Mouse (Mus musculus) midbrain, embryonic 13.5 days (tissue): ENCODE measurements around the gene Tmc2. TPM values are rescaled to one million over a fixed set of nuclear protein-coding genes. Genes with fewer than 3 reads are reported as not detected.
A peak's percentile ranks its signal among the peaks of the same experiment; 100 is the strongest.

Experiments
- ATAC-seq: fragments of 200-750 bp; cut with Nextera tagmentation; 2 replicates; pipeline ENCODE4 v1.8.0; 2017; ENCODE audit warnings: mild to moderate bottlenecking, moderate TSS enrichment, moderate library complexity
- H3K27ac ChIP-seq: fragments of 300-500 bp; sonication (generic); 2 replicates; pipeline ENCODE4 v1.5.1; 2015; ENCODE audit warnings: inconsistent platforms, mild to moderate bottlenecking, moderate library complexity
- H3K27me3 ChIP-seq: fragments of 300-500 bp; sonication (generic); 2 replicates; pipeline ENCODE4 v1.6.1; 2015; ENCODE audit warnings: mild to moderate bottlenecking, inconsistent platforms
- H3K36me3 ChIP-seq: fragments of 300-500 bp; sonication (generic); 2 replicates; pipeline ENCODE4 v1.6.1; 2015; ENCODE audit warnings: mild to moderate bottlenecking, inconsistent platforms
- H3K4me1 ChIP-seq: fragments of 300-500 bp; sonication (generic); replicated peaks from 2 replicates; pipeline ENCODE4 v1.6.1; 2015; ENCODE audit warnings: inconsistent platforms
- H3K4me2 ChIP-seq: fragments of 300-500 bp; sonication (generic); replicated peaks from 2 replicates; pipeline ENCODE4 v1.6.1; 2015; ENCODE audit warnings: moderate library complexity, mild to moderate bottlenecking, inconsistent platforms
- H3K4me3 ChIP-seq: fragments of 300-500 bp; sonication (generic); replicated peaks from 2 replicates; pipeline ENCODE4 v1.5.1; 2015; ENCODE audit warnings: mild to moderate bottlenecking, inconsistent platforms
- H3K9ac ChIP-seq: fragments of 300-500 bp; sonication (generic); replicated peaks from 2 replicates; pipeline ENCODE4 v1.6.1; 2015; ENCODE audit warnings: mild to moderate bottlenecking, inconsistent platforms
- H3K9me3 ChIP-seq: fragments of 300-500 bp; sonication (generic); 2 replicates; pipeline ENCODE4 v1.6.1; 2016; ENCODE audit warnings: mild to moderate bottlenecking, inconsistent platforms
- WGBS: fragments of 180-500 bp; shearing (Covaris S2); methylation state at CpG from one replicate; pipeline ENCODE4 v1.1.7; 2015; 5-methylcytosine and 5-hydroxymethylcytosine counted together
- polyA plus RNA-seq: library from polyadenylated mRNA; unstranded; fragments of >200 nt; fragmentation: Nextera tagmentation; extraction: Ambion mirVana; gene quantifications from 2 replicates; pipeline ENCODE4 v1.2.1, GENCODE M21; 2015

Gene Tmc2
- polyA plus RNA-seq, 1 experiment from 2014 or later: not detected

- H3K27ac ChIP-seq: no peak overlapping the region
- no peaks in the 10 kb centered on the region for H3K36me3 ChIP-seq
- 93% methylated on average over 2 of the region's 2 CpGs for WGBS
- no peaks in the 10 kb centered on the region for H3K9me3 ChIP-seq
- no peak for ATAC-seq
- no peak overlapping the region for H3K4me2 ChIP-seq
- no peaks in the 10 kb centered on the region for H3K27me3 ChIP-seq
- no peak overlapping the region for H3K4me3 ChIP-seq
- H3K9ac ChIP-seq: no peak overlapping the region
- no peaks in the 10 kb centered on the region for H3K4me1 ChIP-seq
These were observed 67.4 kb downstream of the Tmc2 start for GRCm38 (mm10) chr2:130262398-130262797.

DNA sequence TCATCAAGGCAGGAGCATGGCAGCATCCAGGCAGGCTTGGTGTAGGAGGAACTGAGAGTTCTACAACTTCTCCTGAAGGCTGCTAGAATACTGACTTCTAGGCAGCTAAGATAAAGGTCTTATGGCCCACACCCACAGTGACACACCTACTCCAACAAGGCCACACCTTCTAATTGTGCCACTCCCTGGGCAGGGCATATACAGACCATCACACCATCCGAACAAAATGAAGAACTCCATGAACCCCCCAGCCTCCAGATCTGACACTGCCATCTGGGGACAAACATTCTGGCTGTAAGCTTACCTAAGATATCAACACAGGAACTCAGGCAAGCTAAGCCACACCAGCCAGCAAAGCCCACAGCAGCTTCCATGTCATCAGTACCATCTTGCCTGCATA, 70.5 kb downstream of the Tmc2 start:
- Histone ChIP-seq H3K4me3 (no peak overlapping the region), H3K4me1 (no peaks in the 10 kb centered on the region), H3K27ac (no peak overlapping the region), H3K9me3 (no peaks in the 10 kb centered on the region), H3K27me3 (no peaks in the 10 kb centered on the region), H3K4me2 (no peak overlapping the region), H3K36me3 (no peaks in the 10 kb centered on the region), H3K9ac (no peak overlapping the region)
- no peak for ATAC-seq
- WGBS: 90% methylated on average over 1 of the region's 1 CpGs

DNA sequence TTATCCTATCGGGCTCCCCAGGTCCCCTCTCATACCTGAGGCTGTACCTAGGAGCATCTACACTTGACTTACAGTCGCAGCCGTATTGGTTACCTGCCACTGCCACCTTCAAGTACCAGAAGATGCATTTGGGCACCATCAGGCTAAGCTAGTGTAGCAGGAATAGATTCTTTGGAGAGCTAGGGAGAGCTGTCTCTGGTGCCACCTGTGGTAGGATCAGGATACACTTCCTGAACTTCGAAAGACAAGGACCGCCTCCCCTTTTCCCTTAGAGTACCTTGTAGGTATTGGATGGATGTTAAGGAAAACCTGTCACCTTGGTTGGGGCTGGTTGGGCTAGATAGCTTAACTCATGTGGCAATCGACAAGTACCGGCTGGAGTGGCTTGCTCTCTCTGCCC, 73.1 kb downstream of the Tmc2 start:
- Histone ChIP-seq H3K4me1 (no peaks in the 10 kb centered on the region; the same call in 1 of the 2 replicates), H3K4me2 (no peak overlapping the region), H3K36me3 (no peaks in the 10 kb centered on the region), H3K9ac (no peak overlapping the region), H3K4me3 (no peak overlapping the region), H3K9me3 (no peaks in the 10 kb centered on the region), H3K27me3 (no peaks in the 10 kb centered on the region), H3K27ac (no peak overlapping the region)
- ATAC-seq: no peak
- 76% methylated on average over 7 of the region's 7 CpGs for WGBS

DNA sequence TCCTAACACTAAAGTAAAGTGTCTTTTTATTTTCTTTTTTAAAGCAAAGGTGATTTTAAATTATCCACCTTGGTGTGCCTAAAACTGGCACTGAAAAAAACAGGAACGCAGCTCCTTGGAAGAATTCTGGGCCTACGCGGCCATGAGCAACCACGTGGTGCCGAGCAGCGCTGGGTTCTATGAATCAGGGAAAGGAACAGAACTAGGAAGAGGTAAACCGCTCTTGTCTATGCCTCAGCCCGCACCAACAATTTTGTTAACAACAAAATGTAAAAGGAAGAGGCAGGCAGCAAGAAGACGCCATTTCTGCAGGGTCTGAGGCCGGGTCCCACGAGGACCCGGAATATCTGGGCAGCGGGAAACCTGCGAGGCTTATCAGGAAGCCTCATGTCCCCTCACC, 78.7 kb downstream of the Tmc2 start:
- H3K27me3 ChIP-seq: no peaks in the 10 kb centered on the region
- H3K9me3 ChIP-seq: no peaks in the 10 kb centered on the region
- H3K27ac ChIP-seq: peak overlapping the region; percentile 92
- 2% methylated on average over 14 of the region's 14 CpGs for WGBS
- H3K4me3 ChIP-seq: peak overlapping the region; percentile 88
- peaks cover 28% of the 10 kb centered on the region for H3K4me1 ChIP-seq
- H3K36me3 ChIP-seq: peaks cover 34% of the 10 kb centered on the region
- peak overlapping the region; percentile 78 for H3K4me2 ChIP-seq
- H3K9ac ChIP-seq: peak overlapping the region; percentile 87
- no peak for ATAC-seq

DNA sequence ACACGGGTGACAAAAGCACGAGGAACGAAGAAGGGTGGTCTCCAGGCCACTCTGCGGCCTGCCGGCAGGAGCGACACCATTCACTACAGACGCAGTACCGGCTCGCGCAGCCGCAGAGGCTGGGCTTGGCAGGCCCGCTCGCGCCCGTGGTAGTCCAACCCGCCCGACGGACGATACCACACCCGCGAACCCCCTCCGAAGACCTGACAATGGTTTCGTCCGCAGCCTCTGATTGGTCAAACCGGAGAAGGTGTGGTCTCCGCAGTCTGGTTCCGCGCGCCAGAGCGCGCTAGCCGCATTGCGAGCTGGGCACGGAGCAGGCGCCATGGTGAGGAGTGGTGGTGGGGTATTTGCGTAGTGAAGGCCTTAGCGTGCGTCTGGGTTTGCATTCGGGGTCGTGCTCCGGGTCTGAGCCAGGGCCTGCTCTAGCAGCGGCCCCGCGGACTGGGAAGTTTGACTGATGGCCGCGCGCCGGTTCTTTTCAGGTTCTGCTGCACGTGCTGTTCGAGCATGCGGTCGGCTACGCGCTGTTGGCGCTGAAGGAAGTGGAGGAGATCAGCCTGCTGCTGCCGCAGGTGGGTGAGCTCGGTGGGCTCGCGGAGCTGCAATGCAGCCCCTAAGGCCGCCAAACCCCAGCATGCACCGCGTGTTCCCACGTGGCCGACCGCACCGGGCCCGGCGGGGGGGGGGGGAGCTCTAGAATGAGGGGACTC, 79.3 kb downstream of the Tmc2 start, which contains the start of gene Nop56:
Gene Nop56, plus strand, starts transcription at position 282 of the 713 bp plus-strand sequence.
- H3K27me3 ChIP-seq: no peaks in the 10 kb centered on the region

DNA sequence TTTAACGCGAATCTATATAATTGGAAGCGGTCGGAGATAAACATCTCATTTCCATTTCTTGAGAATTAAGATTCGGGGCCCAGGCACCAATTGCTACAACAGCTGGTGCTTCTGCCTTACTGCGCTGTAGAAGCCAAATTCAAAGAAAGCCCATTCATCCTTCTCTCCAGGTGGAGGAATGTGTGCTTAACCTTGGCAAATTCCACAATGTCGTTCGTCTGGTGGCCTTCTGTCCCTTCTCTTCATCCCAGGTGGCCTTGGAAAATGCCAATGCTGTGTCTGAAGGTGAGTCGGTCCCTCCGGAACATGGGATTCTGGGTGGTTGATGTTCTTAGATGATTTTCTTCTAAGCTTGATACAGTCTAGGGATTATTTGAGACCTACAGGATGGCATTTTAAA, 79.9 kb downstream of the Tmc2 start:
- ATAC-seq: no peak
- Histone ChIP-seq H3K4me1 (peaks cover 28% of the 10 kb centered on the region), H3K4me2 (peak overlapping the region; percentile 78), H3K9me3 (no peaks in the 10 kb centered on the region), H3K9ac (peak overlapping the region; percentile 87), H3K27me3 (no peaks in the 10 kb centered on the region), H3K27ac (peak overlapping the region; percentile 93), H3K4me3 (peak overlapping the region; percentile 88), H3K36me3 (peaks cover 43% of the 10 kb centered on the region)
- 2% methylated on average over 10 of the region's 10 CpGs for WGBS

More for the DNA sequence above, 79.3 kb downstream of the Tmc2 start, which contains the start of gene Nop56:
- Histone ChIP-seq H3K36me3 (peaks cover 37% of the 10 kb centered on the region), H3K9ac (peak within 1 kb of the TSS; percentile 87), H3K4me2 (peak within 1 kb of the TSS; percentile 78), H3K4me3 (peak within 1 kb of the TSS; percentile 88), H3K9me3 (no peaks in the 10 kb centered on the region), H3K27ac (peak within 1 kb of the TSS; percentile 93), H3K4me1 (peaks cover 28% of the 10 kb centered on the region)
- peak; percentile 98 for ATAC-seq
- under 1% methylated on average over 68 of the region's 68 CpGs for WGBS

DNA sequence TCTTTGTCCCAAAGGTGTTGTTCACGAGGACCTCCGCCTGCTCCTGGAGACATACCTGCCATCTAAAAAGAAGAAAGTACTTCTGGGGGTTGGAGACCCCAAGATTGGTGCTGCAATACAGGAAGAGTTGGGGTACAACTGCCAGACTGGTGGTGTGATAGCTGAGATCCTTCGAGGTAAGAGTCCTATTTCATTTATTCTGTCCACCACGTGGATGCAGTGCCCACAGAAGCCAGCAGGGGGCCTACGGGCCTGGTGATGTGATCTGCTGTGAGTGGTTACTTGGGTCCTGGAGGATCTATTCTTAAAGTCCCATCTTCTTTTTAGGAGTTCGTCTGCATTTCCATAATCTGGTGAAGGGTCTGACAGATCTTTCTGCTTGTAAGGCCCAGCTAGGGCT, 80.7 kb downstream of the Tmc2 start:
- H3K4me2 ChIP-seq: peak overlapping the region; percentile 78
- no peak overlapping the region for H3K27ac ChIP-seq
- peaks cover 51% of the 10 kb centered on the region for H3K36me3 ChIP-seq
- peak overlapping the region; percentile 88 for H3K4me3 ChIP-seq
- 38% methylated on average over 6 of the region's 6 CpGs for WGBS
- peak overlapping the region; percentile 87; the same call in 1 of the 2 replicates for H3K9ac ChIP-seq
- no peaks in the 10 kb centered on the region for H3K27me3 ChIP-seq
- ATAC-seq: no peak
- no peaks in the 10 kb centered on the region for H3K9me3 ChIP-seq
- peaks cover 28% of the 10 kb centered on the region for H3K4me1 ChIP-seq

DNA sequence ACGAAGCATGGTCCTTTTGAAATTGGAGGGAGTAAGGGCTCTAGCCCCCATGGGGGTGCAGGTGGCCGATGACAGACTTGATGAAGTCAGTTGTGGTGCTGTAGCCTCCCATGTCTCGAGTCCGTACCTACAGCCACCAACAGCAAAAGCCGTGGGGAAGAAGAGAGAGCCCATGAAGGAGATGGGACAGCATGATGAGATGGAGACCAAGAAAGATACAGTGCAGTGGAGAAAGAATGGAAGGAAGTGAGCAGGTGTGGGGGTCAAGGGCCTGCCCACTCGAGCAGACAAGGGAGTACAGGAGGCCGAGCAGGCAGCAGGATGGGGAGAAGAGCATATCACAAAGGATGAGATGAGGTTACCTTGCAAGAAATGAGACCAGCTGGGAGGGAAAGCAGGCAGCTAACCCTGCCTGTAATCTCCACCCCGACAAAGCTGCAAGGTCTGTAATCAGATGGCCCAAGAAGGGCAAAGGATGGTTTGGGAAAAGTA, 84.7 kb downstream of the Tmc2 start:
- WGBS: 42% methylated on average over 8 of the region's 8 CpGs
- Histone ChIP-seq H3K36me3 (peaks cover 63% of the 10 kb centered on the region), H3K9me3 (no peaks in the 10 kb centered on the region)

DNA sequence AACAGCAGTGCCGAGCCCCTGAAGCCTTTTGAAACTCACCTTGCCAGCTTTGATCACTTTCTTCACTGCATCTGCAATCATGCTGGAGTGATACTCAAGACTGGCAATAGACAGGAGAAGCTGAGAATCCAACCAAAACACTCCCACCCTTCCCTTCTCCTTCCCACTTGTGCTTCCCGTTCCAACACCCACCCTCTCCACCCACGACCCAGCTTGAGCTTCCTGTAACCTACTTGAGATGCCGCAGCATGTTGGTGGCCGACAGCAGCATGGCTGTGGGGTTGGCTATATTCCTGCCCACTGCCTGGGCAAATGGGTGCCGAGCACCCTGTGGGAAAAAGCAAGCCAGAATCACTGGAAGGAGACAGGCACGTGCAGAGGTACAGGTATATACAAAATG, 85.2 kb downstream of the Tmc2 start:
- 71% methylated on average over 7 of the region's 7 CpGs for WGBS
- Histone ChIP-seq H3K4me1 (peaks cover 35% of the 10 kb centered on the region), H3K36me3 (peaks cover 63% of the 10 kb centered on the region), H3K4me2 (no peak overlapping the region), H3K9me3 (no peaks in the 10 kb centered on the region), H3K27ac (no peak overlapping the region), H3K9ac (no peak overlapping the region), H3K27me3 (no peaks in the 10 kb centered on the region), H3K4me3 (no peak overlapping the region)
- no peak for ATAC-seq

More for the DNA sequence above, 84.7 kb downstream of the Tmc2 start:
- Histone ChIP-seq H3K27ac (no peak overlapping the region), H3K4me2 (no peak overlapping the region), H3K27me3 (no peaks in the 10 kb centered on the region), H3K4me1 (peaks cover 33% of the 10 kb centered on the region), H3K9ac (no peak overlapping the region), H3K4me3 (no peak overlapping the region)
- no peak for ATAC-seq

GRCm38 (mm10) chr2:130280818-130281217, 85.8 kb downstream of the Tmc2 start:
- Histone ChIP-seq H3K36me3 (peaks cover 57% of the 10 kb centered on the region), H3K4me3 (no peak overlapping the region), H3K4me2 (no peak overlapping the region), H3K27me3 (no peaks in the 10 kb centered on the region), H3K4me1 (peaks cover 34% of the 10 kb centered on the region), H3K9ac (no peak overlapping the region), H3K9me3 (no peaks in the 10 kb centered on the region), H3K27ac (no peak overlapping the region)
- 84% methylated on average over 4 of the region's 4 CpGs for WGBS
- no peak for ATAC-seq

- Histone ChIP-seq H3K4me2 (peak within 1 kb of the TSS; percentile 98), H3K4me3 (peak within 1 kb of the TSS; percentile 97), H3K4me1 (peaks cover 19% of the 10 kb centered on the region), H3K27me3 (no peaks in the 10 kb centered on the region), H3K36me3 (peaks cover 28% of the 10 kb centered on the region), H3K27ac (0 out of 2 replicates have a peak within 1 kb of the TSS, but pooled peaks have one; percentile 56), H3K9me3 (no peaks in the 10 kb centered on the region), H3K9ac (peak within 1 kb of the TSS; percentile 89)
- under 1% methylated on average over 51 of the region's 51 CpGs for WGBS
- peak; percentile 91 for ATAC-seq
These were observed 89.1 kb downstream of the Tmc2 start, which contains the start of gene Idh3b for GRCm38 (mm10) chr2:130283854-130284654. Gene Idh3b, minus strand, starts transcription at chr2:130284547.

DNA sequence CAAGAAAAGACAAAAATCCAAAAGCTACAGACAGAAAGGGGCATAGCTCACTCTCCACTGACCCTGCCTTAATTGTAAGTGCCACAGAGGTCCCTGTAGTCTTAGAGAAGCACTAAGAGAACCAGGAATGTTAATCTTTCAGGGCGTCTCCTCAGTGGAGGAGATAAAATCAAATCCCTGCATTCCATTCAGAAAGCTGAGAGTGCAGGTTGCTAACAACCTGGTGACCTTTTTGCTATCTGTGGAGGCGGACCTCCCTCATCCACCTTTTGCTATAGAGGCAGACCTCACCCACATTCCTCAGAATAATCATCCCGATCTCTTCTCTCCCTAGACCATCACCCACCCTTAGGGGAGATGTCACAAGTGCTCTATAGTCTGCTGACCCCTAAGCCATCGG, 94.1 kb downstream of the Tmc2 start:
- ATAC-seq: no peak
- no peaks in the 10 kb centered on the region for H3K36me3 ChIP-seq
- H3K9ac ChIP-seq: no peak overlapping the region
- H3K4me3 ChIP-seq: no peak overlapping the region
- H3K4me1 ChIP-seq: peaks cover 29% of the 10 kb centered on the region
- H3K27me3 ChIP-seq: peaks cover under 1% of the 10 kb centered on the region; the same call in 1 of the 2 replicates
- no peak overlapping the region for H3K27ac ChIP-seq
- WGBS: 65% methylated on average over 4 of the region's 4 CpGs
- H3K4me2 ChIP-seq: no peak overlapping the region
- no peaks in the 10 kb centered on the region for H3K9me3 ChIP-seq
